Mouse (Mus musculus) left cerebral cortex, postnatal 14 days (tissue): ENCODE measurements at regions not wholly inside any gene's neighbourhood (a gene's known extent, or its start where the extent isn't known, plus 50 kb on each side); places are given as distances from the start of the nearest gene placed in this dataset.
A peak's percentile ranks its signal among the peaks of the same experiment; 100 is the strongest.
"Not testable (repeated sequence)": the region's sequence is repeated elsewhere in the genome, so short reads cannot be mapped to it uniquely, and the experiment has no call there.

ENCODE experiments used
- DNase-seq, 2 experiments: peaks; one replicate each; pipeline ENCODE4 v3.0.0; 2021 to 2022; ENCODE audit warnings: low spot score in 2 of 2, mixed read lengths in 1 of 2
- intact Hi-C: fragments of 180-260 bp; cut with DNase I; formaldehyde crosslinking; loops from one replicate; pipeline ENCODE4 v1.15.1; 2025

GRCm38 (mm10) chr11:13605152-13605697 lies 993.9 kb upstream of the Pom121l12 start:
- intact Hi-C loops: no loop called here
- no peak for DNase-seq

GRCm38 (mm10) chr11:13584726-13585125 lies 1014.4 kb upstream of the Pom121l12 start:
- peak in 1 of 2 experiments; percentile 10 for DNase-seq
- intact Hi-C loops: no loop called here

- intact Hi-C loops: no loop called here
- peak in 1 of 2 experiments; percentile 13 for DNase-seq
Measured at GRCm38 (mm10) chr11:13555267-13555666, 1043.8 kb upstream of the Pom121l12 start.

- DNase-seq, intact Hi-C loops: not testable (repeated sequence)
Measured at GRCm38 (mm10) chr11:13519618-13520017, 1054.9 kb upstream of the Cobl start.

GRCm38 (mm10) chr11:13510914-13511313 lies 1046.2 kb upstream of the Cobl start:
- DNase-seq, intact Hi-C loops: not testable (repeated sequence)

GRCm38 (mm10) chr11:13485971-13486370 lies 1021.2 kb upstream of the Cobl start:
- intact Hi-C loops: no loop called here
- DNase-seq: no peak

GRCm38 (mm10) chr11:13451516-13451915 lies 986.8 kb upstream of the Cobl start:
- intact Hi-C loops: not testable (repeated sequence)

GRCm38 (mm10) chr11:13436433-13436832 lies 971.7 kb upstream of the Cobl start:
- intact Hi-C loops: no loop called here
- DNase-seq: peak in 1 of 2 experiments; percentile 6

More at GRCm38 (mm10) chr11:13451516-13451915, 986.8 kb upstream of the Cobl start:
- DNase-seq: peak in 1 of 2 experiments; percentile 58

- DNase-seq, intact Hi-C loops: not testable (repeated sequence)
Measured at GRCm38 (mm10) chr11:13417881-13418280, 953.1 kb upstream of the Cobl start.
